Mouse (Mus musculus) heart, embryonic 16.5 days (tissue): ENCODE measurements around the gene Abca2. TPM values are rescaled to one million over a fixed set of nuclear protein-coding genes. Genes with fewer than 3 reads are reported as not detected.

Experiments
- ATAC-seq: fragments of 200-750 bp; cut with Nextera tagmentation; replicated peaks from 2 replicates; pipeline ENCODE4 v1.8.0; 2017; ENCODE audit warnings: moderate number of reproducible peaks; ENCODE audit not compliant: insufficient read depth, low FRiP score; ENCODE audit errors: extremely low read depth
- H3K27ac ChIP-seq: fragments of 300-500 bp; sonication (generic); 2 replicates; pipeline ENCODE4 v1.5.1; 2014; ENCODE audit warnings: mild to moderate bottlenecking, low read length, control low read depth, moderate library complexity
- H3K27me3 ChIP-seq: fragments of 300-500 bp; sonication (generic); 2 replicates; pipeline ENCODE4 v1.6.1; 2014; ENCODE audit warnings: low read length, mixed read lengths; ENCODE audit not compliant: control insufficient read depth, insufficient read depth
- H3K36me3 ChIP-seq: fragments of 300-500 bp; sonication (generic); 2 replicates; pipeline ENCODE4 v1.6.1; 2014; ENCODE audit not compliant: control insufficient read depth, insufficient read depth
- H3K4me1 ChIP-seq: fragments of 300-500 bp; sonication (generic); 2 replicates; pipeline ENCODE4 v1.6.1; 2014; ENCODE audit warnings: low read length, mixed read lengths; ENCODE audit not compliant: control insufficient read depth, insufficient read depth
- H3K4me2 ChIP-seq: fragments of 300-500 bp; sonication (generic); 2 replicates; pipeline ENCODE4 v1.6.1; 2014; ENCODE audit warnings: low read depth, mild to moderate bottlenecking, control low read depth, low read length
- H3K4me3 ChIP-seq: fragments of 300-500 bp; sonication (generic); 2 replicates; pipeline ENCODE4 v1.5.1; 2014; ENCODE audit warnings: mild to moderate bottlenecking, control low read depth, low read length
- H3K9ac ChIP-seq: fragments of 300-500 bp; sonication (generic); 2 replicates; pipeline ENCODE4 v1.6.1; 2014; ENCODE audit warnings: low read length, control low read depth
- H3K9me3 ChIP-seq: fragments of 300-500 bp; sonication (generic); replicated peaks from 2 replicates; pipeline ENCODE4 v1.6.1; 2016; ENCODE audit warnings: low read length; ENCODE audit not compliant: control insufficient read depth
- WGBS: fragments of 180-500 bp; shearing (Covaris S2); extraction: QIAGEN DNeasy Blood & Tissue Kit; methylation state at CpG from one replicate; pipeline ENCODE4 v1.1.7; 2014; 5-methylcytosine and 5-hydroxymethylcytosine counted together
- microRNA-seq: library from miRNA; unstranded; fragments of <30 nt; microRNA quantifications from one replicate; pipeline ENCODE4, GENCODE M21; 2017
- polyA plus RNA-seq: library from polyadenylated mRNA; unstranded; fragments of >200 nt; fragmentation: Nextera tagmentation; extraction: Ambion mirVana; gene quantifications from 2 replicates; pipeline ENCODE4 v1.2.1, GENCODE M21; 2015

The Abca2 gene
- polyA plus RNA-seq, 1 experiment from 2014 or later = 5.4 TPM

GRCm38 (mm10) chr2:25496462-25496861 lies 68.0 kb downstream of the Abca2 start:
- WGBS = 42% methylated on average over 4 of the region's 4 CpGs
- ATAC-seq = no peak

More at GRCm38 (mm10) chr2:25496462-25496861, 68.0 kb downstream of the Abca2 start:
- no peak overlapping the region for H3K27ac ChIP-seq
- no peaks in the 10 kb centered on the region for H3K36me3 ChIP-seq
- H3K27me3 ChIP-seq = no peaks in the 10 kb centered on the region
- H3K9me3 ChIP-seq = no peaks in the 10 kb centered on the region
- H3K4me2 ChIP-seq = no peak overlapping the region
- H3K9ac ChIP-seq = no peak overlapping the region
- peaks cover 4% of the 10 kb centered on the region for H3K4me1 ChIP-seq
- H3K4me3 ChIP-seq = no peak overlapping the region

Small RNA genes within 50 kb of the gene (microRNA-seq; reads per million reads assigned to microRNA genes)
- not detected for gene Mir3087

Other genes with a start within 250 kb of the Abca2 start
- 16.2 and 18.1 TPM in 2 replicates for gene Nrarp, start 247.9 kb upstream of the Abca2 start, polyA plus RNA-seq
- gene Tor4a, start 231.8 kb upstream of the Abca2 start, polyA plus RNA-seq = 8.5 and 10.0 TPM in 2 replicates
- gene Nelfb, start 217.2 kb upstream of the Abca2 start, polyA plus RNA-seq = 79.1 and 81.9 TPM in 2 replicates
- gene Stpg3, start 214.1 kb upstream of the Abca2 start, polyA plus RNA-seq = not detected in 2 replicates
- gene Fam166a, start 210.0 kb upstream of the Abca2 start, polyA plus RNA-seq = 1.1 TPM in 1 of 2 replicates, not detected in the other
- gene Tubb4b, start 204.0 kb upstream of the Abca2 start, polyA plus RNA-seq = 474 and 482 TPM in 2 replicates
- not detected in 2 replicates for gene Slc34a3, start 194.3 kb upstream of the Abca2 start, polyA plus RNA-seq
- not detected in 2 replicates for gene Rnf224, start 191.9 kb upstream of the Abca2 start, polyA plus RNA-seq
- 3.7 and 5.2 TPM in 2 replicates for gene Rnf208, start 186.4 kb upstream of the Abca2 start, polyA plus RNA-seq
- 0.17 TPM in 1 of 2 replicates, not detected in the other for gene Cysrt1, start 186.3 kb upstream of the Abca2 start, polyA plus RNA-seq
- 2.2 and 3.1 TPM in 2 replicates for gene AL732309.1, start 181.8 kb upstream of the Abca2 start, polyA plus RNA-seq
- gene Tmem203, start 173.3 kb upstream of the Abca2 start, polyA plus RNA-seq = 15.1 and 16.4 TPM in 2 replicates
- 4.3 and 5.9 TPM in 2 replicates for gene Tprn, start 166.1 kb upstream of the Abca2 start, polyA plus RNA-seq
- 154 and 157 TPM in 2 replicates for gene Ssna1, start 156.3 kb upstream of the Abca2 start, polyA plus RNA-seq
- gene Anapc2, start 156.2 kb upstream of the Abca2 start, polyA plus RNA-seq = 80.5 and 86.6 TPM in 2 replicates
- not detected in 2 replicates for gene Tmem210, start 140.6 kb upstream of the Abca2 start, polyA plus RNA-seq
- gene Lrrc26, start 138.8 kb upstream of the Abca2 start, polyA plus RNA-seq = 0.89 and 1.2 TPM in 2 replicates
- 0.14 TPM in 1 of 2 replicates, not detected in the other for gene Grin1, start 109.5 kb upstream of the Abca2 start, polyA plus RNA-seq
- 24.7 and 28.4 TPM in 2 replicates for gene Man1b1, start 96.4 kb upstream of the Abca2 start, polyA plus RNA-seq
- gene Dpp7, start 72.3 kb upstream of the Abca2 start, polyA plus RNA-seq = 10.3 and 10.6 TPM in 2 replicates
- 18.8 and 19.3 TPM in 2 replicates for gene Uap1l1, start 63.0 kb upstream of the Abca2 start, polyA plus RNA-seq
- gene Sapcd2, start 56.4 kb upstream of the Abca2 start, polyA plus RNA-seq = 21.1 and 22.5 TPM in 2 replicates
- gene Entpd2, start 32.8 kb upstream of the Abca2 start, polyA plus RNA-seq = 3.4 and 4.0 TPM in 2 replicates
- gene Npdc1, start 29.4 kb upstream of the Abca2 start, polyA plus RNA-seq = 30.8 TPM in 2 replicates
- gene Fut7, start 5.4 kb upstream of the Abca2 start, polyA plus RNA-seq = 0.35 and 0.46 TPM in 2 replicates
- gene Clic3, start 28.1 kb downstream of the Abca2 start, polyA plus RNA-seq = 8.0 and 17.9 TPM in 2 replicates
- gene Paxx, start 32.4 kb downstream of the Abca2 start, polyA plus RNA-seq = 37.6 and 40.4 TPM in 2 replicates
- 192 and 202 TPM in 2 replicates for gene Ptgds, start 41.3 kb downstream of the Abca2 start, polyA plus RNA-seq
- gene Lcn12, start 65.2 kb downstream of the Abca2 start, polyA plus RNA-seq = not detected in 2 replicates
- 92.1 and 97.8 TPM in 2 replicates for gene Fbxw5, start 72.0 kb downstream of the Abca2 start, polyA plus RNA-seq
- gene C8g, start 73.0 kb downstream of the Abca2 start, polyA plus RNA-seq = 3.9 and 4.3 TPM in 2 replicates
- 27.0 and 27.3 TPM in 2 replicates for gene Traf2, start 118.2 kb downstream of the Abca2 start, polyA plus RNA-seq
- gene Edf1, start 129.1 kb downstream of the Abca2 start, polyA plus RNA-seq = 288 and 303 TPM in 2 replicates
- gene Mamdc4, start 146.1 kb downstream of the Abca2 start, polyA plus RNA-seq = 2.7 and 19.0 TPM in 2 replicates
- 180 and 190 TPM in 2 replicates for gene Phpt1, start 146.5 kb downstream of the Abca2 start, polyA plus RNA-seq
- gene Ajm1, start 153.1 kb downstream of the Abca2 start, polyA plus RNA-seq = 0.05 and 0.10 TPM in 2 replicates
- 42.7 and 48.9 TPM in 2 replicates for gene Rabl6, start 179.8 kb downstream of the Abca2 start, polyA plus RNA-seq
- gene Ccdc183, start 189.0 kb downstream of the Abca2 start, polyA plus RNA-seq = 0.07 and 0.11 TPM in 2 replicates
- gene Tmem141, start 193.3 kb downstream of the Abca2 start, polyA plus RNA-seq = 20.0 and 25.6 TPM in 2 replicates
- 3.6 and 6.3 TPM in 2 replicates for gene Fcna, start 199.3 kb downstream of the Abca2 start, polyA plus RNA-seq
- gene Lcn8, start 224.4 kb downstream of the Abca2 start, polyA plus RNA-seq = not detected in 2 replicates
- not detected in 2 replicates for gene Lcn5, start 229.2 kb downstream of the Abca2 start, polyA plus RNA-seq
- not detected in 2 replicates for gene Lcn6, start 248.1 kb downstream of the Abca2 start, polyA plus RNA-seq